Mouse (Mus musculus) right cerebral cortex, adult 18-20 months (tissue): ENCODE measurements around the gene Gm49321.

ENCODE experiments used
- DNase-seq: peaks from one replicate; pipeline ENCODE4 v3.0.0; 2022; ENCODE audit warnings: mixed read lengths

Gene Gm49321

DNA sequence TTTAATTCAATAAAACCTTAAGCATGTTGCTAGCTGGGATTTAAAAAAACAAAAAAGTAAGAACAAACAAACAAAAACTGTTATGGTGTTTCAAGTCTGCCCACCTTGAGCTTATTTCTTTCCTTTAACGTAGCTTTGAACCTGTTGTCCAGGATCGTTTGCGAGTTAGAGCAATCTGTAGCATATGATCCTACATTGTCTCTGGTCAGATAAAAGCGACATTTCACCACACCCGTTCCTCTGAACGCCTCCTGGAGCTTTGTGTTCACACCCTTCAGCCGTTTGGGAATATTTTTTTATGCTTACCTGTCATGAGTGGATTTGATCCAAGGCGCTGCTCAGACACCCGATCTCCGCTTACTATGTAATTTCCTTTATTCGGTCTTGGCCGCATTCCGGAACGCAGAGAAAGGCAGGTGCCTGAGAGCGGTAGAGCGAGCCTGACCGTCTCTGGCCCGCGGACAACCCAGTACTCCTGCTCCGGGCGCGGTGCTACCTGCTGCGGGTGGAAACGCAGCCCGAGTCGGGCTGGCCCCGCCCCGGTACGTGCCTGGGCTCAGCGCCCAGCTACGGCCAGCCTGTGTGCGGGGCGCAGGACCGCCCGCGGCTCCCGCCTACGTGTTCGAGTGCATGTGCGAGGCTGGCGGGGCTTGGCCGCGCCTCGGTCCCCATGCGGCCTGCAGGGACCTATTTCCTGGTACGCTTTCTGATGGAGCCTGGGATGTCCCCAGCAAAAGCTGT, 12.0 kb downstream of the Gm49321 start:
- DNase-seq = peak; percentile 63

DNA sequence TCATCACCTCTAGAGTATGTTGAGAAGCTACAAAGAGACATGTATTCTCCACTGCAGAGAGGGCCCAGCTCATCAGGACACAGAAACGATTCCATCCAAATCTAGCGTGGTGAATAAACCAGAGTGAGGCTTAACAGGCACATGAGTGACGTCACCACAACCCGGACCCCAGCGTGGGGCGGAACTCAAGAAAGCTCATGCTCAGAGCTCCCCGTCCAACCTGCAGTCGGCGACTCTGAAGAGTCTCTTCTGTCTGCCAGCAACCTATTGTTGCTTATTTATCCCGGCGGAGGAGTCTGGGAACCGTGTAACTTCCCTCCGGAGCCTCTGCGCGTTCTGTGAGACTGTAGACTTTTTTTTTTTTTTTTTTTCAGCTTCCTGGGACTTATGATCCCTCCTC, 15.4 kb downstream of the Gm49321 start:
- no peak for DNase-seq

DNA sequence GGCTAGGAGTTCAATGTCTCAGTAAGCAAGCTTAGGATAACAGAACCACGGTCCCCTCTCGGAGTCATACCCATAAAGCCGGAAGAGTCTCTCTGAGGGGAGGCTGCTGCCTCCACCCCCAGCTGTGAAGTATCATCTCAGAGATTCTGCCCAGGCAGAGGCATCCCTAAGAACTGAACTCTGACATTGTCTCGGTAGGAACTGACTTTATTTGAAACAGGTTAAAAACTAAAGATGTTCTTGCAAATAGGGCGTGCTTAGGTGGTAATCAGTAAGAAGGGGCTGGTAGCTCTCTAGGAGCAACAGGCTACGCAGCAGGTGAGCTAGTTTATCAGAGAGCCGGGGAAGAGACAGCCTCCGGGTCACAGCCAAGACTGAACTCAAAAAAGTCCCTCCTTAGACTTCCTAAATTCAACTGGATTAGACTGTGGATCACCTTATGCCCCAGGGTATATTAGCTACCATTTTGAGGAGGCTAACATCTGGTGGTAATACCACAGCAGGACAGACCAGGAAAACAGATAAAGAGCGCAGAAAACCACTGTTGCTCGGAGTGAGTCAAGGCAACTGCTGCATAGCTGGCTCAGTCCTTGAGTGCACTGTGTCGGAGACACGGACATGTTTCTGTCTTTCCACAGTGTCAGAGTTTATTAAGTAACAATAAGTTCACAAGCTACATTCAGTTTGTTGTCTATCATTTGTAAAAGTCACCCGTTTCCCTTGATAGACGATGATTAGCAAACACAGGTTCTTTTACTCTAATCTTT, 16.1 kb downstream of the Gm49321 start:
- DNase-seq = no peak

DNA sequence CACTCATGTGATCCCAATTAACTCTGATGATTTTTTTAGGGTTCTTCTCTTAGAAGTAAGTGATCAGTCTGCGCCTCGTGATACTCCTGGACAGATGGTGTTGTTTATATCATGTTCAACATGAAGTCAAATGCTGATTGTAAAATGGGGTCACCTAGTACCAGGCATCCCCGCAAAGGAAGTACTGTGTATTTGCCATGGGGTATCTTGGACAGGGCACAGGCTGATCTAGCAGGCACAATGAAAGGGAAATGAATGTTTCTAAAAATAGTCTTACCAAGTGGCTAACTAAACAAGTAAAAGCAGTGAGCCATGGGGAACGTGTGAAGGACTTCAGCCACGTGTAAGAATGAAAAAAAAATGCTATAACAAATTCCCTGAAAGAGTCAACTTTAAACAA, 17.3 kb downstream of the Gm49321 start:
- DNase-seq = no peak

GRCm38 (mm10) chr12:73957676-73958075, 20.2 kb downstream of the Gm49321 start:
- DNase-seq = peak; percentile 26

- DNase-seq = no peak
Measured at GRCm38 (mm10) chr12:73958830-73959229, 21.4 kb downstream of the Gm49321 start.

GRCm38 (mm10) chr12:73964291-73965281, 27.1 kb downstream of the Gm49321 start, which contains the start of gene Snapc1:
Gene Snapc1 (plus strand): TSS chr12:73964481.
- peak; percentile 97 for DNase-seq

- DNase-seq = no peak
Measured at GRCm38 (mm10) chr12:73969142-73969541, 31.7 kb downstream of the Gm49321 start.

DNA sequence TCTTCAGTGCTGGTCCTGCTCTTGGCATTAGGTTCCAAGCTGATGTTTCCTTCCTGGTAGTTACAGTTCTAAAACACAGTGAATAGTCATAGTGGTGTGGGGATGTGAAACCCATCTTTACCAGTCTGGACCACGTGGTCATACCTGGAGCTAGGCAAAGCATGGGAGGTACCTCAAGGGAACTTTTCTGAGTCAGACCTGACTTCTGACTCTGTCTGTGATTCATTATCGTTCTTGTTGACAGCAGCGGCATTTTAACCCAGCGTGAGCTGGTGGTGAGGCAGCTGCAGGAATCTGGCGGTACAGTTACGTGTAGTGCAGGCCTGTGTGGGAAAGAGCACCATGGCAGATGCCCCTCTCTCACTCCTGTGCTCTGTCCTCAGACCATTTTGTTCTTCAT, 37.1 kb downstream of the Gm49321 start:
- no peak for DNase-seq

DNA sequence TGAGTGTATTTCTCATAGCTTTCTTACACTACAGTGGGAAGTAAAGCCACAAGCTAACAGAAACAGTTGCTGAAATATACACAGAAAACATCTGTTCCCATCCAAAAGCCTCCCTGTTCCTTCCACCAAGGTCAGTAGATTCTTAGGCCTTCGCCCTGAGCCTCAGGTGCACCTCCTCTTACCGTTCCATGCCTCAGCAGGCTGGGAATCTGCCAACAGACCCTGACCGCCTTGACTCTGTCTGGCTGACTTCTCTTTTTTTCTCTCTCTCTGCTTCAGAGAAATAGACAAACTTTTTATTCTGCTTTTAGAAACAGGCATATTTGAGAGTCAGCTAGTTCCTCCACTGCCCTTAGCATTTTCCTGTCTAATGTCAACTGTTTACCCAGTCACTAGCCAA, 40.7 kb downstream of the Gm49321 start:
- DNase-seq = no peak

GRCm38 (mm10) chr12:73979667-73980066, 42.2 kb downstream of the Gm49321 start:
- DNase-seq = no peak

- DNase-seq = peak; percentile 84
Measured at GRCm38 (mm10) chr12:73982533-73982932, 45.1 kb downstream of the Gm49321 start.

DNA sequence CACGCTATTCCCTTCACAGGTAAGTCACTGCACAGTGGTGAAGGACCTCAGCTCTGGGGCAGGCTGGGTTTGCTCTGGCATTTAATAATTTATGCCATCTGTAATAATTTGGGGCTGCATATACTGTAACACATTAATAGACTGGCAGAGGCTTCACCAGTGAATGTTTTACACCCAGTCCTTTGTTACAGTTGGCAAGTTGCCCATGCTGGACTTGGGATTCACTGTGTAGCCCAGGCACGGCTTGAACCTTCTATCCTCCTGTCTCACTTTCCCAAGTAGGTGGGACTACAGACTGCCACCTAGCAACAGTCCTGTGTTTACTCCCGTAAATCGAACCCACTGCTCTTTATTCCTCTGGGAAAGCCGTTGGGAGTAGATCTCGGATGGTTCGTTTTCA, 48.8 kb downstream of the Gm49321 start:
- DNase-seq = no peak

DNA sequence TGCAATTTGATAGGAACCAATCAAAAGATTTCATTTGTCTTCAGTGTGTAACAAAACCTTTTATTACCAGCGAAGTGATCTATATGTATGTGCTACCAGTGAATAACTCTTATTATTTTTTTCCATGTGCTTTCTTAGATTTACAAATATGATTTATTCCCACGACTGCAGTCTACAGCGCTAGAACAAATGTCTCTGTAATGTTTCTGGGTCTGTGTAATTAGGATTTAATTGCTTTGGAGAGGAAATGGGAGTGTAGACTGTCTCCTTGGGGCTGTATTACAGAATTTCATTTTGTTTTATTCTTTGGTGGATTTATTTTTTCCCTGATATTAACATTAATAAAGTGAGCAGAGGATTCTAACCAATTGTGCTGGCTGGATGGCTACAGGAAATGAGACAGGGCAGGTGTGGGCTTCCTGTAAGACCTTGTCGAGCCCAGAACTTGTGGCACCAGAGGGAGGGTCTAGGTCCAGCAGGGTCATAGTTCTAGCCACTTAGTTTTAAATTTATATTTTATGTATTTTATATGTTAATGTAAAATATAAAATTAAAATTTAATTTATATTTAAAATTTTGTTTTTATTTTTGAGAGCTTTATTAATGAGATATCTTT, 51.0 kb downstream of the Gm49321 start:
- no peak for DNase-seq

DNA sequence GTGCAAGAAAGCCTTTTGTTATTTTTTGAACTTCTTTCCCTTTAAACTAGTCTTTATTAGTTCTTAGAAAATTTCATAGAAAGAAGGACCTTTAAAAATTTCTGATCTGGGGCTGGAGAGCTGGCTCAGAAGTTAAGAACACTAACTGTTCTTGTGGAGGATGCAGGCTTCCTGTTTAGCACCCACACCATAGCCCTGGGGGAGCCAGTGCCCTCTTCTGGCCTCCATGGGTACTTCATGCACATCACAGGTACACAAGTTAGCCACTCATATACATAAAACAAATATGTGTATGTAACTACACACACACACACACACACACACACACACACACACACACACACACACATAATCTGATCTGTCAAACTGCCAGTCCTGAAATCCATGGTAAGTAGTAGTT, 52.1 kb downstream of the Gm49321 start:
- no peak for DNase-seq

GRCm38 (mm10) chr12:73996906-73997296, 59.4 kb downstream of the Gm49321 start:
- no peak for DNase-seq

DNA sequence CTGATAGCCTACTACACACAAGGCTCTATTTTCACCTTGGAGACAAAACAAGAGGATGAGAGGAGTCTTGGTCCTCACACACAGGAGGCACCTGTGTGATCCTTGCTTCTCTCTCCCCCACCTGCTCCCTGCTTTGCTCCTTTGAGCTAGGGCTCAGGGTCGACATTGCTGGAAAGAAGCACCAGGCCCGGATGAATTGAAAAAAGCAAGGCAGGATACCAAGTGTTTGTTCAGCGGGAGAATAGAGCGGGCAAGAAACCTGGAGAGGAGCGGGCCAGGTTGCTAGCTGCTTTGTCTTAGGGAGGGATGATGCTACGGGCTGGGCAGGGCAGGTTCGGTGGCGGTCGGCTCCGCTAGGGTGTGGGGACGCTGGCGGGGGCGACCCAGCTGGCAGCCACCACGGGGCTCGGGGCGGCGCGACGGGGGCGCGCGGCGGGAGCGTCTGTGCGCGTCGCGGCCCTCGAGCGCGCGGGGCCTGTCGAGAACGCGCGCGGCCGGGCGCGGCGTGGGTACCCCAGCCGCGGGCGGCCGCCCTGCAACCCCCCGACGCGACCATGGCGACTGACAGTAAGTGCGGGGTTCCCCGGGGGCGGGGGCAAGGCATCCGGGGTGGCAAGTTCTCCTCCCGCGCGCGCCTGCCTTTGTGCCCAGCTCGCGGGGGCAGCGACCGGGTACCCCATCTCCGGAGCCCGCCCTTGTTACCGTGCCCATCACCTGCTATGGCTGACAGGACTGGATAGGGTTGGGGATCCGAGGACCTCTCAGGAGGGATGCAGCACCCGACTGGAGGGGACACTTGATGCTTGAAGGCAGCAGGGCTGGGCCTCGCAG, 60.1 kb downstream of the Gm49321 start, which contains the start of gene Syt16:
Gene Syt16 (plus strand): TSS at position 365 of the 831 bp plus-strand sequence.
- peak; percentile 74 for DNase-seq

DNA sequence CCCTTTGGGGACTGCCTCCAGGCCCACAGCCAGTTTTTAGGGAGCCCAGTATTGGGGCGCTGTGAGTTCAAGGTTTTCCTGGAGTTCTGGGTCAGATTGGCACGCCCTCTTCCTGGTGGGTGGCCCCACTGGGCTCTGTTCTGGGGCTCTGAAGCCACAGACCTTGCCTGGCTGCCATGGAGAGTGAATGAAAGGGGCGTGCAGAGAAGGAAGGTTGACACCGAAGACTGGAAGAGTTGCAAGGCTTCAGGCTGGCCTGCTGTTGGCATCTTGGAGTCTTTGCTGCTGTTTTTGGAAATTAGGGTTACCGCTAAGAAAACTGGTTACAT, 60.6 kb downstream of the Gm49321 start:
- DNase-seq = no peak

DNA sequence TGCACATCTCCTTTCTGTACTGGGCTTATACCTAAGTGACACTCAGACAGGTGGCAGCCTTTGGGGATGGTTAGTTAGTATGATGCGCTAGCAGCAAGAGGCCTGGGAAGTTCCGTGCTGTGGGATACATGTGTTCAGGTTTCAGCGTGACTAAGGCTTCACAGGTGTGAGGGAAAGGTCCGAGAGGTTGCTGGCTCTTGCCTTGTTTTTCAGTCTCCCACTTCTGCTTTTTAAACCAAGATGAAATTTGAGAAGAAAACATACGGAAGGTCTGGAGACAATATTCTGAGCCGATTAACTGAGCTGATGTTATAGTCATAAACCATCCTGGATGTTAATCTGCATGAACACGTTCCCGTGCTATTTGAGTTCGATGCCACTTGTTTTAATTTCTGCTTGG, 65.0 kb downstream of the Gm49321 start:
- DNase-seq = no peak

- DNase-seq = peak; percentile 73
Measured at GRCm38 (mm10) chr12:74009448-74009911, 72.0 kb downstream of the Gm49321 start.

GRCm38 (mm10) chr12:74013739-74014138, 76.3 kb downstream of the Gm49321 start:
- peak; percentile 84 for DNase-seq
